23 mouse cellular contexts compared by ENCODE assay signal in genomic region chr5:134442066-134442465, GRCm38 (mm10). TPM values are rescaled to one million over a fixed set of nuclear protein-coding genes. Genes with fewer than 3 reads are reported as not detected.
DNase-seq lines count a peak whose midpoint lies in the region; ATAC-seq and TF ChIP-seq lines count a peak whose summit lies in the region.
"Had no signal": no experiment of that assay in that cellular context is flagged by ENCODE, and none has a peak within 500 bp of the region (broad histone marks: within the 10 kb centered on the region; RNA-seq: fewer than 3 reads in every experiment).

No protein-coding gene starts in this region.

- TF ChIP-seq CTCF in E14TG2a.4 (conservative IDR thresholded peaks at IDR 0.05; ENCODE audit: low read length) = no peak

- DNase-seq in embryonic facial prominence, embryonic 10.5 days (ENCODE audit: low spot score) = no peak
- DNase-seq in ES-CJ7 (ENCODE audit: low read depth, low spot score) (peak; percentile 75), R1 (ENCODE audit: low read depth, low spot score) (peak; percentile 77)
- no peak for DNase-seq in layer of hippocampus, adult 18-20 months (ENCODE audit: low spot score in 2 of 2)
- DNase-seq in adrenal gland, postnatal 14 days = no peak
- DNase-seq: adrenal gland, postnatal 10 days; adrenal gland, postnatal 36 days; B cell, adult 2 months; cerebellum, adult 11-12 months; cerebellum, adult 2 months; cerebellum, adult 9-10 months; cerebellum, postnatal 10 days; cerebellum, postnatal 25 days; forebrain, postnatal 0 days had no signal

- H3K27ac ChIP-seq in embryonic facial prominence, embryonic 15.5 days (replicated peaks) = 0 out of 2 replicates have a peak overlapping the region, but pooled peaks have one; percentile 13
- no peak overlapping the region for H3K27ac ChIP-seq in embryonic facial prominence, embryonic 10.5 days (replicated peaks)
- H3K27ac ChIP-seq: embryonic facial prominence, embryonic 13.5 days; forebrain, embryonic 13.5 days; forebrain, embryonic 15.5 days had no signal

- H3K27me3 ChIP-seq in embryonic facial prominence, embryonic 15.5 days = no peaks in the 10 kb centered on the region
- H3K27me3 ChIP-seq in embryonic facial prominence, embryonic 10.5 days (replicated peaks; ENCODE audit: low read depth, poor library complexity, severe bottlenecking) = no peaks in the 10 kb centered on the region
- no peaks in the 10 kb centered on the region for H3K27me3 ChIP-seq in E14TG2a.4 (ENCODE audit: insufficient read depth, low read length)
- H3K27me3 ChIP-seq: CH12.LX; embryonic facial prominence, embryonic 13.5 days; forebrain, embryonic 13.5 days; forebrain, embryonic 15.5 days; Patski had no signal

- H3K4me1 ChIP-seq in embryonic facial prominence, embryonic 15.5 days = peaks cover 69% of the 10 kb centered on the region
- peaks cover 35% of the 10 kb centered on the region for H3K4me1 ChIP-seq in embryonic facial prominence, embryonic 10.5 days
- peaks cover 98% of the 10 kb centered on the region for H3K4me1 ChIP-seq in E14TG2a.4 (replicated peaks; ENCODE audit: low read depth, low read length)

- no peaks in the 10 kb centered on the region for H3K9me3 ChIP-seq in embryonic facial prominence, embryonic 15.5 days (replicated peaks)
- peaks cover 22% of the 10 kb centered on the region for H3K9me3 ChIP-seq in embryonic facial prominence, embryonic 10.5 days
- peaks cover 34% of the 10 kb centered on the region for H3K9me3 ChIP-seq in E14TG2a.4 (ENCODE audit: low read length)
- H3K9me3 ChIP-seq: embryonic facial prominence, embryonic 13.5 days; G1E had no signal

- H3K36me3 ChIP-seq in embryonic facial prominence, embryonic 15.5 days = peaks cover 27% of the 10 kb centered on the region; the same call in 1 of the 2 replicates
- peaks cover 96% of the 10 kb centered on the region for H3K36me3 ChIP-seq in embryonic facial prominence, embryonic 10.5 days (replicated peaks)
- peaks cover 68% of the 10 kb centered on the region for H3K36me3 ChIP-seq in E14TG2a.4 (ENCODE audit: insufficient read depth, low read length)
- H3K36me3 ChIP-seq: G1E had no signal

- 88% methylated on average over 3 of the region's 3 CpGs for WGBS in embryonic facial prominence, embryonic 15.5 days
- 90% methylated on average over 3 of the region's 3 CpGs for WGBS in embryonic facial prominence, embryonic 10.5 days

- H3K9ac ChIP-seq in embryonic facial prominence, embryonic 15.5 days = no peak overlapping the region
- H3K9ac ChIP-seq: embryonic facial prominence, embryonic 13.5 days; forebrain, embryonic 13.5 days; forebrain, embryonic 15.5 days; forebrain, postnatal 0 days had no signal

- no peak overlapping the region for H3K4me2 ChIP-seq in embryonic facial prominence, embryonic 15.5 days (replicated peaks)
- H3K4me2 ChIP-seq: embryonic facial prominence, embryonic 13.5 days; forebrain, embryonic 13.5 days; forebrain, embryonic 15.5 days had no signal

- H3K4me3 ChIP-seq in embryonic facial prominence, embryonic 15.5 days (replicated peaks) = no peak overlapping the region
- no peak overlapping the region for H3K4me3 ChIP-seq in embryonic facial prominence, embryonic 10.5 days
- 0 out of 2 replicates have a peak overlapping the region, but pooled peaks have one; percentile 14 for H3K4me3 ChIP-seq in E14TG2a.4 (replicated peaks; ENCODE audit: low read length)
- H3K4me3 ChIP-seq: embryonic facial prominence, embryonic 13.5 days; forebrain, embryonic 13.5 days; forebrain, embryonic 15.5 days had no signal

- ATAC-seq in embryonic facial prominence, embryonic 15.5 days (ENCODE audit: insufficient number of reproducible peaks, low FRiP score, low TSS enrichment, low read depth) = no peak
- ATAC-seq: CD4-positive, CD25-positive, alpha-beta regulatory T cell, adult 4 months; forebrain, embryonic 13.5 days; forebrain, embryonic 15.5 days; forebrain, postnatal 0 days; Patski had no signal

RNA-seq across cellular contexts. Expression of gene Gtf2ird1, which starts 14.4 kb away (rescaled TPM):
- polyA plus RNA-seq in embryonic facial prominence, embryonic 15.5 days (2015; fragmentation: Nextera tagmentation; extraction: Ambion mirVana) = 114 and 123 TPM in 2 replicates
- 114 and 122 TPM in 2 replicates for polyA plus RNA-seq in embryonic facial prominence, embryonic 10.5 days (2016; fragmentation: Nextera tagmentation; extraction: Ambion mirVana)
- total RNA-seq in layer of hippocampus, adult 18-20 months (2021) = 10 to 100 TPM; 19.8 to 27.3 TPM
- 61.7 and 69.6 TPM in 2 replicates for total RNA-seq in adrenal gland, postnatal 14 days (2021)

Comparison
In these comparisons a context has a peak if more than half of its experiments do, and no peak if none do; other contexts are left out.
1. DNase-seq: peak in ES-CJ7 (single experiment) and R1 (single experiment); none in embryonic facial prominence, embryonic 10.5 days (single experiment), layer of hippocampus, adult 18-20 months (0 of 2) and adrenal gland, postnatal 14 days (single experiment).